Mouse (Mus musculus): ENCODE measurements around the gene Psme2b. TPM values are rescaled to one million over a fixed set of nuclear protein-coding genes. Genes with fewer than 3 reads are reported as not detected.
"Not testable (repeated sequence)": the region's sequence is repeated elsewhere in the genome, so short reads cannot be mapped to it uniquely, and the experiment has no call there.

Psme2b gene
- total RNA-seq, 2 experiments from 2014 or later: 3.6 to 7.7 TPM

- no peak for DNase-seq (ENCODE audit: low spot score in 2 of 2)
These were observed 44.0 kb downstream of the Psme2b start, which contains the start of gene Gm5431 for GRCm38 (mm10) chr11:48902021-48902420. Gene Gm5431, minus strand, starts transcription at chr11:48902214.

DNA sequence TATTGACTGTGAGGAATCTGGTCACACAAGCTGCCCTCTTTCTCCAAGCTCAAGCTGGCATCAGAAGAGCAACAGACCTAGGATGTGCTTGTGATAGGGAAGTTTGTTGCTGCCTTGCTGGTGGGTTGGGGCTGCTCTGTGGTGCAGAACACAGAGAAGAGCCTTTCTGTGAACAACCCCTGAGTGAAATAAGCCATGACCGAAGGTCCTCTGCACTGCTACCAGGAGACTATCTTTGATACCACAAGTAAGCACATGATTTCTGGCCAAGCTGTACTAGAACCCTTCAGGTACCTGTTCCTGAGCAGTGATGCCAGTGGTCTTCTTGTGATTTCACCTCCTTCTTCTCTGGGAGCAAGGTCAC lies 44.4 kb downstream of the Psme2b start:
- not testable (repeated sequence) for DNase-seq (ENCODE audit: low spot score in 2 of 2)

DNA sequence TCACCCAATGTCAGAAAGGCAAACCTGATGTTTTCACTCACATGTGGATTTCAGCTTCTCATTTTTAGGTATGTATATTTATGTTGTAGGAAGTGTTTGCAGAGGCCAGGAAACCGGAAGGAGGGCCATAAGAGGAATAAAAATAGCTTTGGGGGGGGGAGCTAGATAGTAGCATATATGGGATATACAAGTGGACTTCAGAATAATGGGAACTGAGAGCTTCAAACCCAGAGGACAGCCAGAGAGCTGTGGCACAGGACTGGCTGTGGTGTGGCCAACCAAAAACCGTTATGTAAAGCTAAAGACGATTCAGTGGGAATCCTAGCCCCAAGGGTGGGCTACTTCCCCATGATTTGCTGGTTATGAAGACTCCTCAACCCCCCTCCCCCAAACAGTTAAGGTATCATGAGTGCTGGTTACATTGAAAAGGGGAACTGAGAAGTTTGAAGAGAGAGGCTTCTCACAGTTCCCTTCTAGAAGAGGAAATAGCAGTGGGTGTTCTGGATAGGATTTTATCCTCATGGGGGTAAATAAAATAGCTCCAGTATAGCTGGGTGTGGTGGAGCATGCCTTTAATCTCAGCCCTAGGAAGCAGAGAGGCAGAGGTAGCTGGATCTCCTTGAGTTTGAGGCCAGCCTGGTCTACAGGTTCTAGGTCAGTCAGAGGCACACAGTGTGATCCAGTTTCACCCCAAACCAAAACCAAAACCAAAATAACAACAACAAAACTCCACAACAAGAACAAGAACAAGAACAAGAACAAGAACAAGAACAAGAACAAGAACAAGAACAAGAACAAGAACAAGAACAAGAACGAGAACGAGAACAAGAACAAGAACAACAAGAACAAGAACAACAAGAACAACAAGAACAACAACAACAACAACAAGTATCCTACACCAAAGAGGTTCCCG lies 45.1 kb downstream of the Psme2b start:
- not testable (repeated sequence) for DNase-seq (ENCODE audit: low spot score in 2 of 2)

GRCm38 (mm10) chr11:48898812-48899431 lies 47.1 kb downstream of the Psme2b start:
- no peak for DNase-seq (ENCODE audit: low spot score in 2 of 2)

Other genes starting within 250 kb of the Psme2b start
- 100 to 1,000 TPM; 582 to 604 TPM for gene Rack1, start 145.9 kb downstream of the Psme2b start, total RNA-seq (2021)
- gene Trim41, start 128.8 kb downstream of the Psme2b start, total RNA-seq (2021): 10 to 100 TPM; 45.9 to 48.9 TPM
- 1 to 10 TPM; 3.6 to 9.8 TPM for gene Trim7, start 120.0 kb downstream of the Psme2b start, total RNA-seq (2021)
- 1 to 10 TPM in 1 of 2 experiments, under 1 TPM in 1; 0.76 to 3.1 TPM for gene Gm12184, start 119.5 kb downstream of the Psme2b start, total RNA-seq (2021)
- gene Irgm1, start 74.5 kb downstream of the Psme2b start, total RNA-seq (2021): 10 to 100 TPM; 16.6 to 27.6 TPM
- 1 to 10 TPM; 1.9 to 4.4 TPM for gene Gm5431, start 44.0 kb downstream of the Psme2b start, total RNA-seq (2021)
- under 1 TPM in 1 of 2 experiments, not detected in 1; 0.16 TPM for gene Olfr56, start 32.7 kb upstream of the Psme2b start, total RNA-seq (2021)
- gene 9930111J21Rik1, start 33.2 kb upstream of the Psme2b start, total RNA-seq (2021): 1 to 10 TPM; 2.2 to 3.1 TPM
- 1 to 10 TPM; 3.5 to 6.5 TPM for gene Gm12185, start 46.0 kb upstream of the Psme2b start, total RNA-seq (2021)
- gene Tgtp1, start 48.0 kb upstream of the Psme2b start, total RNA-seq (2021): 10 to 100 TPM in 1 of 2 experiments, 1 to 10 TPM in 1; 3.1 to 17.3 TPM
- 1 to 10 TPM; 3.2 to 6.1 TPM for gene 9930111J21Rik2, start 105.1 kb upstream of the Psme2b start, total RNA-seq (2021)
- gene Tgtp2, start 118.0 kb upstream of the Psme2b start, total RNA-seq (2021): 10 to 100 TPM in 1 of 2 experiments, 1 to 10 TPM in 1; 4.3 to 18.2 TPM
- gene Ifi47, start 130.4 kb upstream of the Psme2b start, total RNA-seq (2021): 1 to 10 TPM; 7.3 to 9.4 TPM
- gene Olfr1396, start 168.7 kb upstream of the Psme2b start, total RNA-seq (2021): 1 to 10 TPM; 1.2 to 4.1 TPM
- gene Olfr1395, start 196.1 kb upstream of the Psme2b start, total RNA-seq (2021): not detected
- gene Olfr1394, start 208.2 kb upstream of the Psme2b start, total RNA-seq (2021): not detected
- gene Btnl9, start 241.0 kb upstream of the Psme2b start, total RNA-seq (2021): 10 to 100 TPM; 26.2 to 32.8 TPM